Mouse (Mus musculus) R1 (cell line): ENCODE data around the gene Rexo5.

Source experiments
- DNase-seq: peaks from one replicate; pipeline ENCODE4 v3.0.0-alpha.2; 2018; ENCODE audit warnings: low read depth, low spot score

Gene Rexo5

GRCm38 (mm10) chr7:119887887-119888286, 94.1 kb downstream of the Rexo5 start:
- no peak for DNase-seq

- DNase-seq: no peak
These were observed 98.4 kb downstream of the Rexo5 start for GRCm38 (mm10) chr7:119892198-119892597.

- DNase-seq: no peak
These were observed 98.9 kb downstream of the Rexo5 start for GRCm38 (mm10) chr7:119892742-119893141.

- no peak for DNase-seq
These were observed 101.2 kb downstream of the Rexo5 start for GRCm38 (mm10) chr7:119894818-119895544.

GRCm38 (mm10) chr7:119895639-119896512, 102.1 kb downstream of the Rexo5 start, which contains the start of the genes Lyrm1 and Dcun1d3:
TSS of gene Lyrm1 (plus strand) at chr7:119895861.
TSS of gene Dcun1d3 (minus strand) at chr7:119896298.
- peak; percentile 98 for DNase-seq

- DNase-seq: peak; percentile 79
These were observed 103.8 kb downstream of the Rexo5 start for GRCm38 (mm10) chr7:119897521-119898109.

GRCm38 (mm10) chr7:119898247-119898856, 104.5 kb downstream of the Rexo5 start:
- peak; percentile 93 for DNase-seq
